Mouse (Mus musculus) liver, adult (tissue): ENCODE measurements around the gene Bicd2.

ENCODE experiments used
- GATA4 ChIP-seq: IDR thresholded peaks from 2 replicates; pipeline ENCODE4 v1.6.1; 2014; ENCODE audit warnings: mild to moderate bottlenecking, low read length; ENCODE audit not compliant: insufficient replicate concordance

The Bicd2 gene

GRCm38 (mm10) chr13:49402628-49403027 lies 61.2 kb downstream of the Bicd2 start:
- TF ChIP-seq GATA4, result no peak

- TF ChIP-seq GATA4, result no peak
These were observed 66.4 kb downstream of the Bicd2 start for GRCm38 (mm10) chr13:49407795-49408194.

- peak; percentile 50; the same call in 1 of the 2 replicates for TF ChIP-seq GATA4
These were observed 79.6 kb downstream of the Bicd2 start, which contains the start of gene Ippk for GRCm38 (mm10) chr13:49420754-49421605. TSS of gene Ippk (plus strand) at chr13:49421249.

- no peak for TF ChIP-seq GATA4
These were observed 80.2 kb downstream of the Bicd2 start for GRCm38 (mm10) chr13:49421606-49421917.

DNA sequence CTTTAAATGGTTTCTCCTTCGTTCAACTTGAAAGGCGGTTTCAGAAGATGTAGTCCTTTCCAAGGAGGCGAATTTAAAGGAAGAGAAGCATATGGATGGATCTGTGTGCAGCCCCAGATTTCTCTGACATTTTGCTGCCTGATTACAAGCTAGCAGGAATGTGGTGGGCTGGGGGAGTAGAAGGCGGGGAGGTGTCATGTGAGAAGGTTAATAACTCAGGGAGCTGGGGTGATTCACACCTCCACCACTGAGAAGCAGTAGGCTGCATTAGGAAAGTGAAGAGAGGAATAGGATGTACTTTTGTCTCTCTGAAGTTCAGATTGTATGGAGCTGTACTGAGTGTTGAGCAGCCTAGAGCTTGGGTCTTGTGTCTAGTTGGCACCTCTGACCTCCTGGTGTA lies 80.6 kb downstream of the Bicd2 start:
- no peak for TF ChIP-seq GATA4

DNA sequence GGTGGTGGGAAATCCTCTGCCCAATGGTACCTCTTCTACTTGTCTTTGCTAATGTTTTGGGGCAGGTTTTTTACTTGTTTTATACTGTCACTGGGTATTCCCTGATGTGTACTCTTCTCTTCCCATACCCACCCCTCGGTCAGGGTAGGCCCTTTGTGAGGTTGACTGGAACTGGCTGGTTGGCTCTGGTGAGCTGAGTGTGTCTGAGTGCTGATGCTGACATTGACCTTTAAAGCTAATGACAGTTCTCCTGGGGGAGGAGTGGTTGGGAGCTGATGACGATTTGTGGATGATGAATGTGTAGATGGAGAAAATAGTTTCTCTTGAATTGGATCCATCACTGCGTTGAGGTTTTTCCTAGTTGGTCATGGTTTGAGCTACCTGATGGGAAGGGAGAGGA lies 85.4 kb downstream of the Bicd2 start:
- no peak for TF ChIP-seq GATA4

DNA sequence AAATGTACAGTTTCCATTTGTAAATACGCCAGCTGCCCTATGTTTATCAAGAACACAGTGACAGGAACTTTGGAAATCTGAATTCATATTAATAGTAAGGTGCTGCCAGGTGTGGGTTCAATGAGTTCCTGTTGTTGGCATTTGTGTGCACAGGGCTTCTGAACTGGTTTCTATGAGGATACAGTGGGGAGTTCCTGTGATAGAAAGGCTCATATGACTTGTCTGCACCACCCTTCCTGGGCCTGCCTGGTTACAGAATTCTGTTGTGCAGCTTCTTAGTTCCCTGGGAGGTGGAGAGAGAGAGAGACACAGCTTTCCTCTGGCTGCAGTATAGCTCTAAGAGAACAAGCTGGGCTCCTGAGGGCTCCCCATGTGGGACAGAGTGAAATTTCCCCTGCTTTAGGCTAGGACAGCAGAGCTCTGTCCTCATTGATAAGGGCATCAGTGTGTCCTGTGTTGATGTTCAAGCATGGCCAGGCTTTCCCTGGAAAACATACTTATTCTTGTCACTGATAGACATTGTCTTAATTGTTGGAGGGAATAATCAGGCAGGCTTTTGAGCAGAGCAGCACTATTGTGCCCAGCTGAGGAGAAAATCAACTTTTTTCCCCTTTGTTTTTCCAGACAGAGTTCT lies 86.8 kb downstream of the Bicd2 start:
- TF ChIP-seq GATA4, result no peak

DNA sequence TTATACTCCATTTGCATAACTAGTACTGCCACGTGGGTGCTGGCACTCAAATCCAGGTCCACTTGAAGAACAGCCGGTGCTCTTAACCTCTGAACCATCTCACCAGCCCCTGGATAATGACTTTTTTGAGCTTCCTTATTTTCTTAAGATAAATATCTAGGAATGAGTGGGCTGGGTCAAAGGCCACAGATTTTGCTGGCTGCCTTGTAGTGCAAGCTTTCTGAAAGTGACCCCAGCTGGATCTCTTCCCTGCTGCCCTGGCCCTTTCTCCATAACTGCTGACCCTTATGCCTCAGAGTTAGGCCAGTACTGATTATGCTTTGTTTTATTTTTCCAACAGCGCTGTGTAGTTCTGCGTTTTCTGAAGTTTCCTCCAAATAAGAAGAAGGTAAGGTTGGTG lies 89.1 kb downstream of the Bicd2 start:
- no peak for TF ChIP-seq GATA4

DNA sequence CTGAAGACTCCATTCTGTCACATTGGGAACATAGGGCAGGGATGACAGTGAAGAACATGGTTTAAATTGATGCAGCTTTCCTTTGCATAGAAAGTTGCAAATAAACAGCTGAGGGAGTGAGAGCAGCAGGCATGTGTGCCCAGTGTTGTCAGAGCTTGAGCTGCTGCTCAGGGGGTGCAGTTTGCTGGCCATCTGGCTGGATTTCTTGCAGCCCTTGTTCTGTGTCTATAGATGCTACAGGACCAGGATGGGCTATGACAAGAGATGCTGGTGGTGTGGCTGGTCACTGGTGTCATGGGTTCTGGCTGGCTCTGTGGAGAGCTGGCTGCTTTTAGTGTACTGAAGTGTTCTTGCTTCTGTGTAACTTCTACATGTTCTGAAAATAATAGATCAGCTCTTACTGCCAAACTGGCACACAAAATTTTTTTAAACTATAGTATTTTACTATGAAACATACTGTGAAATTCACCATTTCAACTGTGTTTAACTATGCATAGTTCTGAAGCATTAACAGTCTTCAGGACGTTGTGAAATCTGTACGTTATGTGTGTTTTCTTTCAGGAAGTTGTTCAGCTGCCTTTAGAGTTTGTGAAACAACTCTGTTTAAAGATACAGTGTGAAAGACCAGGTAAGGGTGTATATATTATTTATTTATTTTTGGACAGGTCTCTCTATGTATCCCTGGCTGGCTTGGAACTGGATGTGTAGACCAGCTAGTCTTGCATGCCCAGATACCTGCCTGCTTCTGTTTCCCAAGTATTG lies 92.1 kb downstream of the Bicd2 start:
- no peak for TF ChIP-seq GATA4

GRCm38 (mm10) chr13:49435745-49436144 lies 94.4 kb downstream of the Bicd2 start:
- no peak for TF ChIP-seq GATA4

DNA sequence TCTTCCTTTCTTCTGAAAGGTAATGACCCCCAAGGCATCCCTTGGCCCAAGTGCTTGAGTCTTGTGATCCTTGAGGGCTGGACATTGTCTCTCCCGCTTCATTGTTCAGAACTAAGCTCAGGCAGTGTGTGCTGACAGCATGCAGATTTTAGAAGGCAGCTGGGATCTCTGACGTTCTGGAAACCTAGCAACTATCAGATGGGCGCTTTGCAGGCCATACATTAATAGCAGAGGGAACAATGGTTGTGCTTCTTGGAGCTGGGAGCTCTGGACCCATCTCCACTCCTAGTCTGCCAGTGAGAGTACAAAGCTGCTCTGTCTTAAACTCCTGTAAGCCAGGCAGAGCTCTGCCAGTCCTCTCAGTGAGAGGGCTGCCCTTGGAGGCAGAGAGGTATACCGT lies 94.8 kb downstream of the Bicd2 start:
- no peak for TF ChIP-seq GATA4
